Mouse (Mus musculus) intestine, embryonic 16.5 days (tissue): Measurements from ENCODE around the gene Olfr678. TPM values are rescaled to one million over a fixed set of nuclear protein-coding genes. Genes with fewer than 3 reads are reported as not detected.

ENCODE experiments used
- polyA plus RNA-seq: library from polyadenylated mRNA; unstranded; fragments of >200 nt; fragmentation: Nextera tagmentation; extraction: Ambion mirVana; gene quantifications from 2 replicates; pipeline ENCODE4 v1.2.1, GENCODE M21; 2015

Olfr678 gene
- polyA plus RNA-seq, 1 experiment from 2014 or later, result not detected

Other genes with a start within 250 kb of the Olfr678 start
- not detected in 2 replicates for gene Usp17lb, start 221.9 kb upstream of the Olfr678 start, polyA plus RNA-seq
- gene Usp17la, start 207.5 kb upstream of the Olfr678 start, polyA plus RNA-seq, result not detected in 2 replicates
- not detected in 2 replicates for gene Olfr665, start 186.4 kb upstream of the Olfr678 start, polyA plus RNA-seq
- gene Olfr666, start 168.5 kb upstream of the Olfr678 start, polyA plus RNA-seq, result not detected in 2 replicates
- not detected in 2 replicates for gene Olfr667, start 143.0 kb upstream of the Olfr678 start, polyA plus RNA-seq
- gene Olfr668, start 136.4 kb upstream of the Olfr678 start, polyA plus RNA-seq, result not detected in 2 replicates
- gene Olfr669, start 130.2 kb upstream of the Olfr678 start, polyA plus RNA-seq, result not detected in 2 replicates
- gene Olfr670, start 101.9 kb upstream of the Olfr678 start, polyA plus RNA-seq, result not detected in 2 replicates
- not detected in 2 replicates for gene Olfr671, start 85.3 kb upstream of the Olfr678 start, polyA plus RNA-seq
- gene Olfr672, start 62.4 kb upstream of the Olfr678 start, polyA plus RNA-seq, result not detected in 2 replicates
- not detected in 2 replicates for gene Olfr675, start 36.0 kb upstream of the Olfr678 start, polyA plus RNA-seq
- not detected in 2 replicates for gene Olfr676, start 31.8 kb upstream of the Olfr678 start, polyA plus RNA-seq
- gene Olfr677, start 13.1 kb upstream of the Olfr678 start, polyA plus RNA-seq, result not detected in 2 replicates
- gene Olfr679, start 16.7 kb downstream of the Olfr678 start, polyA plus RNA-seq, result not detected in 2 replicates
- gene Olfr680-ps1, start 28.3 kb downstream of the Olfr678 start, polyA plus RNA-seq, result not detected in 2 replicates
- gene Olfr681, start 52.4 kb downstream of the Olfr678 start, polyA plus RNA-seq, result not detected in 2 replicates
- gene Olfr683, start 82.5 kb downstream of the Olfr678 start, polyA plus RNA-seq, result not detected in 2 replicates
- gene Olfr684, start 99.2 kb downstream of the Olfr678 start, polyA plus RNA-seq, result not detected in 2 replicates
- not detected in 2 replicates for gene Olfr685, start 121.5 kb downstream of the Olfr678 start, polyA plus RNA-seq
- gene Olfr686, start 143.0 kb downstream of the Olfr678 start, polyA plus RNA-seq, result not detected in 2 replicates
- gene Olfr688, start 223.6 kb downstream of the Olfr678 start, polyA plus RNA-seq, result not detected in 2 replicates
- not detected in 2 replicates for gene Olfr689, start 246.7 kb downstream of the Olfr678 start, polyA plus RNA-seq